Mouse (Mus musculus): Measurements from ENCODE around the gene Zcchc7. TPM values are rescaled to one million over a fixed set of nuclear protein-coding genes. Genes with fewer than 3 reads are reported as not detected.

Gene Zcchc7
- 20.7 and 24.3 TPM in 2 replicates for polyA plus RNA-seq (2014; fragmentation: Nextera tagmentation; extraction: Ambion mirVana)

- Histone ChIP-seq H3K27ac (ENCODE audit: low read depth, low read length) (peak within 1 kb of the TSS; percentile 79), H3K9ac (ENCODE audit: low read length) (peak within 1 kb of the TSS; percentile 81), H3K9me3 (ENCODE audit: control insufficient read depth, low read length) (no peaks in the 10 kb centered on the region), H3K27me3 (ENCODE audit: control insufficient read depth, insufficient read depth, low read length) (no peaks in the 10 kb centered on the region), H3K4me2 (ENCODE audit: low read depth, low read length, severe bottlenecking) (peak within 1 kb of the TSS; percentile 78), H3K4me3 (ENCODE audit: low read depth, low read length) (peak within 1 kb of the TSS; percentile 90), H3K4me1 (replicated peaks; ENCODE audit: control insufficient read depth, insufficient read depth, low read length) (peaks cover 3% of the 10 kb centered on the region; the same call in 1 of the 2 replicates), H3K36me3 (ENCODE audit: control insufficient read depth, insufficient read depth, low read length) (no peaks in the 10 kb centered on the region)
- 5% methylated on average over 15 of the region's 15 CpGs for WGBS
- DNase-seq (ENCODE audit: low spot score) (no peak), ATAC-seq (replicated peaks; ENCODE audit: low FRiP score) (peak; percentile 36)
Measured at GRCm38 (mm10) chr4:44755553-44756133, at the start of gene Zcchc7. Gene Zcchc7 (plus strand): TSS chr4:44755877.

- WGBS = 11% methylated on average over 7 of the region's 7 CpGs
- Histone ChIP-seq H3K4me1 (replicated peaks; ENCODE audit: control insufficient read depth, insufficient read depth, low read length) (peaks cover 12% of the 10 kb centered on the region), H3K4me2 (ENCODE audit: low read depth, low read length, severe bottlenecking) (no peak overlapping the region), H3K9me3 (ENCODE audit: control insufficient read depth, low read length) (no peaks in the 10 kb centered on the region), H3K4me3 (ENCODE audit: low read depth, low read length) (no peak overlapping the region), H3K9ac (ENCODE audit: low read length) (no peak overlapping the region), H3K27me3 (ENCODE audit: control insufficient read depth, insufficient read depth, low read length) (peaks cover 90% of the 10 kb centered on the region), H3K36me3 (ENCODE audit: control insufficient read depth, insufficient read depth, low read length) (no peaks in the 10 kb centered on the region), H3K27ac (ENCODE audit: low read depth, low read length) (no peak overlapping the region)
- ATAC-seq (replicated peaks; ENCODE audit: low FRiP score) = no peak
- no peak for DNase-seq (ENCODE audit: low spot score)
Measured at GRCm38 (mm10) chr4:44705967-44706366, 49.7 kb upstream of the Zcchc7 start.

- DNase-seq (ENCODE audit: low spot score) = no peak
- Histone ChIP-seq H3K9ac (ENCODE audit: low read length) (no peak overlapping the region), H3K27me3 (ENCODE audit: control insufficient read depth, insufficient read depth, low read length) (peaks cover 90% of the 10 kb centered on the region), H3K9me3 (ENCODE audit: control insufficient read depth, low read length) (no peaks in the 10 kb centered on the region), H3K4me3 (ENCODE audit: low read depth, low read length) (no peak overlapping the region), H3K36me3 (ENCODE audit: control insufficient read depth, insufficient read depth, low read length) (no peaks in the 10 kb centered on the region), H3K27ac (ENCODE audit: low read depth, low read length) (no peak overlapping the region), H3K4me1 (replicated peaks; ENCODE audit: control insufficient read depth, insufficient read depth, low read length) (peaks cover 12% of the 10 kb centered on the region), H3K4me2 (ENCODE audit: low read depth, low read length, severe bottlenecking) (no peak overlapping the region)
- ATAC-seq (replicated peaks; ENCODE audit: low FRiP score) = no peak
- 45% methylated on average over 1 of the region's 1 CpGs for WGBS
Measured at GRCm38 (mm10) chr4:44706865-44707264, 48.8 kb upstream of the Zcchc7 start.

GRCm38 (mm10) chr4:44708311-44708710, 47.4 kb upstream of the Zcchc7 start:
- DNase-seq (ENCODE audit: low spot score) = no peak
- no peak for ATAC-seq (replicated peaks; ENCODE audit: low FRiP score)
- Histone ChIP-seq H3K27me3 (ENCODE audit: control insufficient read depth, insufficient read depth, low read length) (peaks cover 94% of the 10 kb centered on the region), H3K9me3 (ENCODE audit: control insufficient read depth, low read length) (no peaks in the 10 kb centered on the region), H3K36me3 (ENCODE audit: control insufficient read depth, insufficient read depth, low read length) (no peaks in the 10 kb centered on the region), H3K9ac (ENCODE audit: low read length) (no peak overlapping the region), H3K27ac (ENCODE audit: low read depth, low read length) (no peak overlapping the region), H3K4me1 (replicated peaks; ENCODE audit: control insufficient read depth, insufficient read depth, low read length) (peaks cover 16% of the 10 kb centered on the region), H3K4me2 (ENCODE audit: low read depth, low read length, severe bottlenecking) (no peak overlapping the region), H3K4me3 (ENCODE audit: low read depth, low read length) (no peak overlapping the region)
- WGBS = 59% methylated on average over 8 of the region's 8 CpGs

GRCm38 (mm10) chr4:44709091-44709695, 46.5 kb upstream of the Zcchc7 start:
- Histone ChIP-seq H3K27ac (ENCODE audit: low read depth, low read length) (no peak overlapping the region), H3K4me2 (ENCODE audit: low read depth, low read length, severe bottlenecking) (no peak overlapping the region), H3K4me1 (replicated peaks; ENCODE audit: control insufficient read depth, insufficient read depth, low read length) (peaks cover 18% of the 10 kb centered on the region), H3K9me3 (ENCODE audit: control insufficient read depth, low read length) (no peaks in the 10 kb centered on the region), H3K4me3 (ENCODE audit: low read depth, low read length) (no peak overlapping the region), H3K27me3 (ENCODE audit: control insufficient read depth, insufficient read depth, low read length) (peaks cover 94% of the 10 kb centered on the region), H3K9ac (ENCODE audit: low read length) (no peak overlapping the region), H3K36me3 (ENCODE audit: control insufficient read depth, insufficient read depth, low read length) (no peaks in the 10 kb centered on the region)
- ATAC-seq (replicated peaks; ENCODE audit: low FRiP score) (no peak), DNase-seq (ENCODE audit: low spot score) (no peak)

- no peak within 1 kb of the TSS for H3K4me2 ChIP-seq (ENCODE audit: low read depth, low read length, severe bottlenecking)
- H3K9ac ChIP-seq (ENCODE audit: low read length) = no peak within 1 kb of the TSS
- no peaks in the 10 kb centered on the region for H3K36me3 ChIP-seq (ENCODE audit: control insufficient read depth, insufficient read depth, low read length)
- 21% methylated on average over 16 of the region's 16 CpGs for WGBS
- H3K27ac ChIP-seq (ENCODE audit: low read depth, low read length) = no peak within 1 kb of the TSS
- H3K4me3 ChIP-seq (ENCODE audit: low read depth, low read length) = no peak within 1 kb of the TSS
- no peak for ATAC-seq (replicated peaks; ENCODE audit: low FRiP score)
- peaks cover 18% of the 10 kb centered on the region for H3K4me1 ChIP-seq (replicated peaks; ENCODE audit: control insufficient read depth, insufficient read depth, low read length)
- DNase-seq (ENCODE audit: low spot score) = no peak
- H3K9me3 ChIP-seq (ENCODE audit: control insufficient read depth, low read length) = no peaks in the 10 kb centered on the region
- peaks cover 95% of the 10 kb centered on the region for H3K27me3 ChIP-seq (ENCODE audit: control insufficient read depth, insufficient read depth, low read length)
Measured at GRCm38 (mm10) chr4:44709740-44710700, 45.7 kb upstream of the Zcchc7 start, which contains the start of gene Pax5. Gene Pax5 (minus strand): TSS chr4:44710487.

- ATAC-seq (replicated peaks; ENCODE audit: low FRiP score) = no peak
- Histone ChIP-seq H3K36me3 (ENCODE audit: control insufficient read depth, insufficient read depth, low read length) (no peaks in the 10 kb centered on the region), H3K9ac (ENCODE audit: low read length) (no peak overlapping the region), H3K4me3 (ENCODE audit: low read depth, low read length) (no peak overlapping the region), H3K4me1 (replicated peaks; ENCODE audit: control insufficient read depth, insufficient read depth, low read length) (peaks cover 18% of the 10 kb centered on the region), H3K27me3 (ENCODE audit: control insufficient read depth, insufficient read depth, low read length) (peaks cover 92% of the 10 kb centered on the region), H3K4me2 (ENCODE audit: low read depth, low read length, severe bottlenecking) (no peak overlapping the region), H3K27ac (ENCODE audit: low read depth, low read length) (no peak overlapping the region), H3K9me3 (ENCODE audit: control insufficient read depth, low read length) (no peaks in the 10 kb centered on the region)
- 2% methylated on average over 30 of the region's 30 CpGs for WGBS
- DNase-seq (ENCODE audit: low spot score) = peak; percentile 62
Measured at GRCm38 (mm10) chr4:44710701-44711097, 45.0 kb upstream of the Zcchc7 start.

GRCm38 (mm10) chr4:44711136-44711900, 44.4 kb upstream of the Zcchc7 start:
- 2% methylated on average over 25 of the region's 25 CpGs for WGBS
- peak; percentile 56 for DNase-seq (ENCODE audit: low spot score)
- Histone ChIP-seq H3K27me3 (ENCODE audit: control insufficient read depth, insufficient read depth, low read length) (peaks cover 88% of the 10 kb centered on the region), H3K36me3 (ENCODE audit: control insufficient read depth, insufficient read depth, low read length) (no peaks in the 10 kb centered on the region), H3K4me2 (ENCODE audit: low read depth, low read length, severe bottlenecking) (no peak overlapping the region; the same call in 1 of the 2 replicates), H3K9ac (ENCODE audit: low read length) (no peak overlapping the region), H3K27ac (ENCODE audit: low read depth, low read length) (no peak overlapping the region), H3K4me1 (replicated peaks; ENCODE audit: control insufficient read depth, insufficient read depth, low read length) (peaks cover 18% of the 10 kb centered on the region), H3K9me3 (ENCODE audit: control insufficient read depth, low read length) (no peaks in the 10 kb centered on the region), H3K4me3 (ENCODE audit: low read depth, low read length) (peak overlapping the region; percentile 8; the same call in 1 of the 2 replicates)
- no peak for ATAC-seq (replicated peaks; ENCODE audit: low FRiP score)
